Mouse (Mus musculus) C2C12 (cell line): ENCODE data around the gene Clock.

Experiments used
- CEBPB ChIP-seq: IDR thresholded peaks from one replicate; pipeline ENCODE4 v1.6.1; 2011; ENCODE audit warnings: low read depth, mild to moderate bottlenecking, control low read depth, moderate library complexity
- CTCF ChIP-seq: IDR thresholded peaks from one replicate; pipeline ENCODE4 v1.5.1; 2011; ENCODE audit not compliant: control insufficient read depth, insufficient read depth, insufficient read length
- MAX ChIP-seq: IDR thresholded peaks from one replicate; pipeline ENCODE4 v1.6.1; 2011; ENCODE audit warnings: mild to moderate bottlenecking, control low read depth
- USF1 ChIP-seq: IDR thresholded peaks from one replicate; pipeline ENCODE4 v1.6.1; 2011; ENCODE audit warnings: low read depth, mild to moderate bottlenecking, control low read depth, moderate library complexity

DNA sequence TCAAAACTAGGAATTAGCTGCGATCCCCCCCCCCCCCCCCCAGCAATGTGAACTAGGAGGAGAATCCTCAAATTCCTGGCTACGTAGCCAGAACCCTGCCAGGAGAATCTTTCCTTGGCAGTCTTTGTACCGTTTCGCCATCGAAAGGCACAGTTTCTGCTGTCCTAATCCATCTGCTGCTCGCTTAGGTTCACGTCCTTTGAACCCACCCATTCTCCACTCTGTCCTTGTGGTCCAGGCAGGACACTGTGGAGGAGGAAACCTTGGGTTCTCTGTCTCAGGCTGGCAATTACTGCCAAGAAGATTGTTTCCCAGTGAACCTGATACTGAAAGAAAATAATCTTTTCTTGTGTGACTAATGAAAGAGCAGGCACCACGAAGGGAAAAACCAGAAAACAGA is 1.0 kb upstream of the Clock start:
- no peak for TF ChIP-seq CTCF
- TF ChIP-seq USF1: no peak
- TF ChIP-seq CEBPB: no peak
- TF ChIP-seq MAX: no peak
